Mouse (Mus musculus) intestine, postnatal 0 days (tissue): ENCODE data around the gene Jdp2. TPM values are rescaled to one million over a fixed set of nuclear protein-coding genes. Genes with fewer than 3 reads are reported as not detected.

ENCODE experiments used
- ATAC-seq: fragments of 200-750 bp; cut with Nextera tagmentation; 2 replicates; pipeline ENCODE4 v1.8.0; 2017; ENCODE audit warnings: mild to moderate bottlenecking, moderate TSS enrichment, moderate library complexity
- H3K27ac ChIP-seq: fragments of 300-500 bp; sonication (generic); 2 replicates; pipeline ENCODE4 v1.5.1; 2014; ENCODE audit warnings: mild to moderate bottlenecking, low read depth, low read length, moderate library complexity
- H3K27me3 ChIP-seq: fragments of 300-500 bp; sonication (generic); replicated peaks from 2 replicates; pipeline ENCODE4 v1.6.1; 2014; ENCODE audit warnings: low read length, mixed read lengths; ENCODE audit not compliant: control insufficient read depth, insufficient read depth
- H3K36me3 ChIP-seq: fragments of 300-500 bp; sonication (generic); 2 replicates; pipeline ENCODE4 v1.6.1; 2014; ENCODE audit warnings: mild to moderate bottlenecking, moderate library complexity; ENCODE audit not compliant: control insufficient read depth, insufficient read depth
- H3K4me1 ChIP-seq: fragments of 300-500 bp; sonication (generic); replicated peaks from 2 replicates; pipeline ENCODE4 v1.6.1; 2014; ENCODE audit warnings: antibody characterized with exemption, low read length, mixed read lengths; ENCODE audit not compliant: control insufficient read depth, insufficient read depth
- H3K4me2 ChIP-seq: fragments of 300-500 bp; sonication (generic); replicated peaks from 2 replicates; pipeline ENCODE4 v1.6.1; 2014; ENCODE audit warnings: low read depth, mild to moderate bottlenecking, moderate library complexity
- H3K4me3 ChIP-seq: fragments of 300-500 bp; sonication (generic); 2 replicates; pipeline ENCODE4 v1.5.1; 2014; ENCODE audit warnings: low read depth, low read length
- H3K9ac ChIP-seq: fragments of 300-500 bp; sonication (generic); 2 replicates; pipeline ENCODE4 v1.6.1; 2014; ENCODE audit warnings: mild to moderate bottlenecking, low read depth, low read length
- H3K9me3 ChIP-seq: fragments of 300-500 bp; sonication (generic); 2 replicates; pipeline ENCODE4 v1.6.1; 2016; ENCODE audit warnings: mixed run types; ENCODE audit not compliant: control insufficient read depth
- CTCF ChIP-seq: sonication (generic); IDR thresholded peaks from 2 replicates; pipeline ENCODE4 v1.5.1; 2016; ENCODE audit warnings: low read depth, mild to moderate bottlenecking, control low read depth, antibody characterized with exemption, moderate library complexity
- WGBS: fragments of 180-500 bp; shearing (Covaris S2); extraction: QIAGEN DNeasy Blood & Tissue Kit; methylation state at CpG from one replicate; pipeline ENCODE4 v1.1.7; 2014; 5-methylcytosine and 5-hydroxymethylcytosine counted together
- polyA plus RNA-seq: library from polyadenylated mRNA; unstranded; fragments of >200 nt; fragmentation: Nextera tagmentation; extraction: Ambion mirVana; gene quantifications from 2 replicates; pipeline ENCODE4 v1.2.1, GENCODE M21; 2015

Gene Jdp2
- polyA plus RNA-seq: 0.44 TPM in 2 replicates

GRCm38 (mm10) chr12:85598611-85599477, at the start of gene Jdp2:
Jdp2 (plus strand) TSS chr12:85599027.
- peak within 1 kb of the TSS; percentile 82 for H3K4me3 ChIP-seq
- peak; percentile 76 for ATAC-seq
- H3K36me3 ChIP-seq: no peaks in the 10 kb centered on the region
- H3K4me2 ChIP-seq: peak within 1 kb of the TSS; percentile 92
- H3K9ac ChIP-seq: peak within 1 kb of the TSS; percentile 87
- peak; percentile 46 for TF ChIP-seq CTCF
- peak within 1 kb of the TSS; percentile 88 for H3K27ac ChIP-seq
- under 1% methylated on average over 74 of the region's 90 CpGs for WGBS
- no peaks in the 10 kb centered on the region; the same call in 1 of the 2 replicates for H3K4me1 ChIP-seq
- H3K9me3 ChIP-seq: no peaks in the 10 kb centered on the region
- H3K27me3 ChIP-seq: peaks cover 6% of the 10 kb centered on the region; the same call in 1 of the 2 replicates

GRCm38 (mm10) chr12:85549661-85550060, 49.2 kb upstream of the Jdp2 start:
- H3K27me3 ChIP-seq: no peaks in the 10 kb centered on the region
- no peaks in the 10 kb centered on the region for H3K36me3 ChIP-seq
- no peak overlapping the region for H3K4me2 ChIP-seq
- no peak for TF ChIP-seq CTCF
- no peaks in the 10 kb centered on the region for H3K4me1 ChIP-seq
- no peak overlapping the region for H3K9ac ChIP-seq
- ATAC-seq: no peak
- H3K4me3 ChIP-seq: no peak overlapping the region
- H3K9me3 ChIP-seq: no peaks in the 10 kb centered on the region
- 83% methylated on average over 8 of the region's 8 CpGs for WGBS
- H3K27ac ChIP-seq: no peak overlapping the region

- 89% methylated on average over 4 of the region's 4 CpGs for WGBS
- no peak for ATAC-seq
- Histone ChIP-seq H3K9ac (no peak overlapping the region), H3K4me3 (no peak overlapping the region), H3K36me3 (no peaks in the 10 kb centered on the region), H3K4me2 (no peak overlapping the region), H3K27ac (no peak overlapping the region), H3K4me1 (no peaks in the 10 kb centered on the region), H3K9me3 (no peaks in the 10 kb centered on the region), H3K27me3 (no peaks in the 10 kb centered on the region)
- no peak for TF ChIP-seq CTCF
These were observed 48.4 kb upstream of the Jdp2 start for GRCm38 (mm10) chr12:85550435-85550834.

GRCm38 (mm10) chr12:85559299-85559698, 39.5 kb upstream of the Jdp2 start:
- WGBS: 80% methylated on average over 10 of the region's 10 CpGs
- ATAC-seq: no peak
- no peaks in the 10 kb centered on the region for H3K36me3 ChIP-seq

GRCm38 (mm10) chr12:85565441-85565840, 33.4 kb upstream of the Jdp2 start:
- Histone ChIP-seq H3K9me3 (no peaks in the 10 kb centered on the region), H3K27ac (no peak overlapping the region), H3K36me3 (no peaks in the 10 kb centered on the region), H3K4me2 (no peak overlapping the region), H3K4me1 (no peaks in the 10 kb centered on the region), H3K4me3 (no peak overlapping the region), H3K27me3 (no peaks in the 10 kb centered on the region), H3K9ac (no peak overlapping the region)
- WGBS: 88% methylated on average over 2 of the region's 2 CpGs
- TF ChIP-seq CTCF: no peak
- ATAC-seq: no peak

More at GRCm38 (mm10) chr12:85559299-85559698, 39.5 kb upstream of the Jdp2 start:
- no peak overlapping the region for H3K4me2 ChIP-seq
- no peak overlapping the region for H3K4me3 ChIP-seq
- H3K9ac ChIP-seq: no peak overlapping the region
- TF ChIP-seq CTCF: no peak
- H3K4me1 ChIP-seq: no peaks in the 10 kb centered on the region
- no peak overlapping the region for H3K27ac ChIP-seq
- no peaks in the 10 kb centered on the region for H3K27me3 ChIP-seq
- no peaks in the 10 kb centered on the region for H3K9me3 ChIP-seq

GRCm38 (mm10) chr12:85568298-85568697, 30.5 kb upstream of the Jdp2 start:
- TF ChIP-seq CTCF: no peak
- no peaks in the 10 kb centered on the region for H3K36me3 ChIP-seq
- no peak overlapping the region for H3K27ac ChIP-seq
- WGBS: 76% methylated on average over 3 of the region's 3 CpGs
- H3K9ac ChIP-seq: no peak overlapping the region
- H3K4me3 ChIP-seq: no peak overlapping the region
- no peaks in the 10 kb centered on the region for H3K27me3 ChIP-seq
- ATAC-seq: no peak
- H3K4me1 ChIP-seq: no peaks in the 10 kb centered on the region
- H3K9me3 ChIP-seq: no peaks in the 10 kb centered on the region
- H3K4me2 ChIP-seq: no peak overlapping the region
